Mouse (Mus musculus) cerebellum, adult 18-20 months (tissue): ENCODE results near the gene Mpz.
"Not testable (repeated sequence)": the region's sequence is repeated elsewhere in the genome, so short reads cannot be mapped to it uniquely, and the experiment has no call there.

Source experiments
- DNase-seq, 2 experiments: peaks; one replicate each; pipeline ENCODE4 v3.0.0; 2021

Mpz gene

DNA sequence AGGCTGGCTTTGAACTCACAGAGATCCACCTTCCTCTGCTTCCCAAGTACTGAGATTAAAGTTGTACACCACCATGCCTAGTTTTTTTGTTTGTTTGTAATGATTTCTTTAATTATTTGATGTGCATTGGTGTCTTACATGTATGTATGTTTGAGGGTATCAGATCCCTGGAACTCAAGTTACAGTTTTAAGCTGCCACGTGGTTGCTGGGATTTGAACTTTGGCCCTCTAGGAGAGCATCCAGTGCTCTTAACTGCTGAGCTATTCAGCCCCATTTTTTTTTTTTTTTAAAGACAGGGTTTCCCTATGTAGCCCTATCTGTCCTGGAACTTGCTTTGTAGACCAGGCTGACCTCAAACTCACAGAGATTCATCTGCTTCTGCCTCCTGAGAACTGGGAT is 19.5 kb upstream of the Mpz start:
- DNase-seq = no peak

- no peak for DNase-seq
Observed at GRCm38 (mm10) chr1:171135600-171135999, 14.9 kb upstream of the Mpz start.

DNA sequence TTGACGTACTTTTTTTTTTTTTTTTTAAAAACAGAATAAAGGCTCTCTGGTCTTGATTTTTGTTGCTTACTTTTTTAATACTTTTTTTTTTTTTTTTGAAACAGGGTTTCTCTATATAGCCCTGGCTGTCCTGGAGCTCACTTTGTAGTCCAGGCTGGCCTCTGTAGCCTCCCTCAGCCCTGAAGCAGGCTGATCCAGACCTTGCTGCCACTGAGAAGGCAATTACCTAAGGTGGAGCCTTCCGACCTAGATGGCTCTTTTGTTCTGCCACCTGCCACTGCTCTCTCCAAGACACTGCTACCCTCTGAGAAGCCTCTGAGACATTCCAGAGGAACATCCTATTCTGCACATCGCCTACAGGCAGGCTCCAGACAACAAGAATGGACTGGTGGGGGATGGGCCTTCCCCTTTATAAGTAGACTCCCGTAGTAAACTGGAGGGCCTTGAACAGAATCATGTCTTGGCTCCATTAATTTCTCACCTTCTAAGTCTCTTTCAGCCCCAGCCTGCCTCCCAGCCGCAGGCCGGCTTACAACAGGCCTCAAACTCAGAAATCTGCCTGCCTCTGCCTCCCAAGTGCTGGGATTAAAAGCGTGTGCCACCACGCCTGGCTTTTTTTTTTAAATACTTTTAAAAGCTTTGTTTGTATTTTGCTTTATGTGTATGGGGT is 12.9 kb upstream of the Mpz start:
- not testable (repeated sequence) for DNase-seq

GRCm38 (mm10) chr1:171142981-171143380 is 7.5 kb upstream of the Mpz start:
- DNase-seq = peak in 1 of 2 experiments; percentile 30

- DNase-seq = peak in 1 of 2 experiments; percentile 30
Observed at GRCm38 (mm10) chr1:171150838-171151391, 404 bp downstream of the Mpz start.

DNA sequence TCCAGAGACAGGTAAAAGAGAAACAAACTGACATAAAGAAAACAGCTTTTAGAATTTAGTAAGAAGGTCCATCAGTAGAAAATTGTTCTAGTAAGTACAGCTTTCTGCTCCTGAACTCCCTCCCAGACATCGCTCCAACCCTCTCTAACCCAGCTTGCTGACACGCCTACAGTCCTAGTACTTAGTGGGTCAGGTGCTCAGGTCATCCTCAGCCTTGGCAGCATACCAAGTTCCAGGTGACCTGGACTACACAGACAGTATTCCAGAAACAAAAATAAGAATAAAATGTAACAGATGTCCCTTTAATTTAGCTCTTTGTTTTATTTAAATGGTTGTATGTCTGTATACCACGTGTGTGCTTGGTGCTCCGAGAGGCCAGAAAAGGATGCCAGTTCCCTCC is 1.5 kb downstream of the Mpz start:
- DNase-seq = no peak

DNA sequence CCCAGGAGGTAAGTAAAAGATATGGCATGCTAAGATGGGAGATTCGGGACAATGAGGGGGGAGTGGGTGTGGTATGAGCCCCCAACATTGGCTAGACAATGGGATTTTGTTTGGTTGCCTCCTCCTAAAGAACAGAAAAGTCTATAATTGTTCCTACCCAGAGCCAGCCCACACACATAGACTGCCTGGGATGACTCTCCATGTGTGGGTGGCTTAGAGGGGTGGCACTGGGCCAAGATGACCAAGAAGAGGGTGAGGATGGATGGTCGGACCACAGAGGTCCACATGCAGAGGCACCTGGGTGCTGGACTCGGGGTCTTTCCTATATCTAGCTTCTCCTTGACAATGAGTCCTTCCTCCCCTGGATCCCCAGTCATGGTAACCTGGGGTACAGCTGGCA is 6.1 kb downstream of the Mpz start:
- DNase-seq = no peak

DNA sequence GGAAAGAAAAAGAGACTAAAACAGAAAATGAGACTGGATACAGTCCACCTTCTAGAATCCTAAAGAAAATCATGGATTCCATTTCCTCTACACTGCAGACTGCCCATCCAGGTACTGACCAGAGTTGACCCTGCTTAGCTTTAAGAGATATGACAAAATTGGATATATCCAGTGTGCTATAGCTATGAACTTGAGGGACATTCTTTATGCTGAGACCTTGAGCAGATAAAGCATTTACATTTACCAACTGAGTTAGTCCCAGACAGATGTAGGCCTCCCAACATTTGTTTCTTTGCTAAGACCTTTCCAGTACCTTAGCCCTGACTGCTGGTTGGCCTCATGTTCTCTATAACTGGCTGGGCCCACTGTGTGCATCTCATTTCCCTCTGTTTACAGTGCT is 7.5 kb downstream of the Mpz start:
- DNase-seq = no peak

DNA sequence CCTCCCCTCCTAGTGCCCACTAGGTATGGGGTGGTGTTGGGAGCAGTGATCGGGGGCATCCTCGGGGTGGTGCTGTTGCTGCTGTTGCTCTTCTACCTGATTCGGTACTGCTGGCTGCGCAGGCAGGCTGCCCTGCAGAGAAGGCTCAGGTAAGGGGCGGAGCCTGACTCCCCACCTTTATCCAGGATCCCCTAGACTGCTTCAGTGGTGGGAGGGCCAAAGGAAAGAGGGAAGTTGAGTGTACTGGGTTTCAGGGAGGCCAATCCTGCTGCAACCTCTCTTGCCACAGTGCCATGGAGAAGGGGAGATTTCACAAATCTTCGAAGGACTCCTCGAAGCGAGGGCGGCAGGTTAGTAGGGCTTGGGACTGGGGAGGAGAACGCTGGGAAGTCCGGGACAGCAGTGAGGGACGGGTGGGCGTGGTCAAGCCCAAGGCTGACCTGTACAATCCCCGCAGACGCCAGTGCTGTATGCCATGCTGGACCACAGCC is 9.0 kb downstream of the Mpz start:
- no peak for DNase-seq

- no peak for DNase-seq
Observed at GRCm38 (mm10) chr1:171162526-171162925, 12.0 kb downstream of the Mpz start.

- DNase-seq = no peak
Observed at GRCm38 (mm10) chr1:171164258-171164657, 13.7 kb downstream of the Mpz start.

DNA sequence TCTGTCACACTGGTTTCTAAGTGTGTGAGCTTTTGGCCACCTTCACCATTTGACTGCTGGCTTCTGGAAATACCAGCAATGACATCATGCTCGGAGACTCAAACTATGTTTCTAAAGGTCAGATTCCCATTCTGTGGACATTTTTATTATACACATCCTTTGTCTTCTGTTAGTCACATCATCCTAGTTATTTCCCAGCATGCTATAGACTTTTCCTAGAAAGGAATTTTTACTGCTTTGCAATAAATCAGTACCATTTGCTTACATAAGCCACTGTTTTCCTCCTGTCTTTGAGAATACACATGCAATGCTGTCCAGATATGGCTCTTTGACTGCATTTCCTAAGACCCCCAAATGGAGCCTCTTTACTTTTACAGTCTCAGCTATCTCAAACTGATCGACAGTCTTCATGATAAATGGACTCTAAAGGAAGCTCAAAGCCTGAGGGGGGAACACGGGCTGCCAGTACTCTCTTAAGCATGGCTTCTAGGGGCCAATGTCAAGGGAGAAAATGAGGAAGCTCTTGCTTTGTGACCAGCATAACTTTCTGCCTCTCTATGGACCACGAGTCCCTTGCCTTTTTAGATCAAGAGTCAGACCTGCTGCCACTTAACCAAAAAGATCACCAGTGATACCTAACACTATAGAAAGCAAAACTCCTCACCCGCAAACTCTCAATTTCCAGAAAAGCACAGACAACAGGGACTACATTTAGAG is 15.3 kb downstream of the Mpz start:
- DNase-seq = no peak

DNA sequence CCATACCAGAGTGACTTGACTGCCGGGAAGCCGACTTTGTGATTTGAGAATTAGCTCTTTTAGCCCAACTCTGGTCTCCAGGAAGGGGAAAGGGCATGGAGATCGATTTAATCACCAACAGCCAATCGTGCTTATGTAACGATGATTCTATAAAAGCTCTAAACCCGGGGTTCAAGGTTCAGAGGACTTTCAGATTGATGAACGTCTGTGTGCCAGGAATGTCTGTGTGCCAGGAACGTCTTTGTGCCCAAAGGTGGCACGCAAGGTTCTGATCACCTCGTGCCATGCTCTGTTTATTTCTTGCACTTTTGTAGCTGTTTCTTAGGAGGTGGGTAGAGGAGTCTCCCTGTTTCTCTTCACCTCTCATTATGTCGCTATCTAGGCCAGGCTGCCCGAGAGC is 18.4 kb downstream of the Mpz start:
- DNase-seq = no peak

GRCm38 (mm10) chr1:171169913-171170312 is 19.4 kb downstream of the Mpz start:
- DNase-seq = no peak

GRCm38 (mm10) chr1:171171138-171171537 is 20.6 kb downstream of the Mpz start:
- no peak for DNase-seq

DNA sequence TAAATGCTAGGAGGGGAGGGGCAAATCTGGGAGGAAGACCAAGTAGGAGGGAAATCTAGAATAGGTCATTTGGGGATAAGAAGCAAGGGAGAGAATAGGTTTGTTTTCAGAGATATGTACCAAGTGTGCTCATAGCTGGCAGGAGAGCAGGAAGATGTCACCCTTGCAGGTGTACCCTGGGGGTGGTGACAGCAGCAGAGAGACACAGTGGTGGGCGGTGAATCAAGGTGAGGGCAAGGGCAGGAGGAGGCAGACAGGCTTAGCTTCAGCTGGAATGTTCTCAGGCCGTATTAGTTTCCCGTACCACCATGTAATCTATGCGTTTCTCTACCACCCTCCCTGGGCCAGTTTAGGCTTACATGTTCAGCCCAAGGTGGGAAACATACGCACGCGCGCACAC is 22.3 kb downstream of the Mpz start:
- no peak for DNase-seq

- DNase-seq = no peak
Observed at GRCm38 (mm10) chr1:171179487-171180171, 29.1 kb downstream of the Mpz start.

- DNase-seq = no peak
Observed at GRCm38 (mm10) chr1:171183025-171183424, 32.5 kb downstream of the Mpz start.

DNA sequence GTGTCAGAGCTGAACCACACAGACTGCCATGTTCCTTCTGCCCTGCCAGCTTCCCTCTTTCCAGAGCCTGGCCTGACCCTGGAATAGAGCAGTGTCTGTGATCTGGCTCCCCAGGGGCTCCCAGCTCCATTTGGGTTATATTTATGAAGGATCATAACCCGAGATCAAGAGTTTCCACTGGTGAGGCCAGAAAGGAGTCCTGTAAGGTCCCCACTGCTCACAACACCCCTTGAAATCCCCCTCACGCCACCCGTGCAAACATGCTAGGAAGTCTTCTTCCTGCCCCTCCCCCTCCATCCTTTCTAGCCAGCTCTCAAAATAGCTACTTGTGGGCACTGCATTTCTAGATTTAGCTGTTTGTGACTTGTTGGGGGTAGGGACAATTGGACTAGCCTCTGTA is 33.1 kb downstream of the Mpz start:
- DNase-seq = no peak

DNA sequence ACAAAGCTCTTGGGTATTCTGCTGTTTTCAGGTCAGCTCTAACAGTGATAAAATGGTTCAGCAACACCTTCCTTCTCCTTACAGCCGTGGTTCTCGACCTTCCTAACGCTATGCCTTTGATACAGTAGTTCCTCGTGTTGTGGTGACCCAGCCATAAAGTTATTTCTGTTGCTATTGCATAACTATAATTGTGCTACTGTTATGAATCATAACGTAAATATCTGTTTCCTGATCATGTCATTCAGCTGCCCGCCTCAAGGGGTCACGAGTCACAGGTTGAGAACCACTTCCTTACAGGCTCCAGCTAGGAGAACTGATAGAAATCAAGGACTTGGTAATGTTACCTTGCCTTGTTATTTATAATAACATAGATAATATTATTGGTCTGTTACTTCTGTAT is 33.8 kb downstream of the Mpz start:
- DNase-seq = no peak

DNA sequence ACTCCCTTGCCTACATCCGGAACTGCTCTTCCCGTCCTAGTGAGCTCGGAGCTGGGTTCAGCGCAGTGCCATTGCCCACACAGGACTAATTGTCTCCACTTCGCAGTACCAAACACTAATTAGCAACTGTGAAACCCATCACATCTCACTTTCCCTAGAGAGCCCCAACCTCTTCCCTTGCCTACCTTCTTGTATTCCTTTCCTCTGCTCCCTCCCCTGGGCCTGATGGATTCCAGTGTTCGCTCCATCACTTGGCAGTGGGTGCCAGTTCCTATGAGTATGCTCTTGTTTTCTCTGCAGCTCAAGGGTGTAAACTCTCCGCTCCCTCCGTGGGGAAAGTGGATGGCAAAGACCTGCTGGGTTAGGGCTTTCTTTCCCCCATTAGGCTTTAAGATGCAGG is 35.1 kb downstream of the Mpz start:
- DNase-seq = no peak

GRCm38 (mm10) chr1:171187851-171188700 is 37.6 kb downstream of the Mpz start:
- DNase-seq = no peak

- DNase-seq = no peak
Observed at GRCm38 (mm10) chr1:171189046-171189445, 38.5 kb downstream of the Mpz start.
